Mouse (Mus musculus) olfactory bulb, adult 2 months (tissue): Measurements from ENCODE around the gene Arhgap23. TPM values are rescaled to one million over a fixed set of nuclear protein-coding genes. Genes with fewer than 3 reads are reported as not detected.

Source experiments
- H3K27ac ChIP-seq: fragments of 200-500 bp; 2 replicates; pipeline ENCODE4 v1.5.1; 2012; ENCODE audit warnings: low read depth, low read length; ENCODE audit not compliant: insufficient read depth
- H3K4me1 ChIP-seq: fragments of 200-500 bp; 2 replicates; pipeline ENCODE4 v1.6.1; 2012; ENCODE audit warnings: low read length; ENCODE audit not compliant: control insufficient read depth, insufficient read depth
- H3K4me3 ChIP-seq: fragments of 200-500 bp; 2 replicates; pipeline ENCODE4 v1.5.1; 2012; ENCODE audit warnings: mild to moderate bottlenecking, low read depth, low read length, moderate library complexity; ENCODE audit not compliant: insufficient read depth
- CTCF ChIP-seq: fragments of 200-500 bp; IDR thresholded peaks from 2 replicates; pipeline ENCODE4 v1.5.1; 2012; ENCODE audit warnings: low read depth, mild to moderate bottlenecking, low read length, moderate library complexity; ENCODE audit not compliant: insufficient read depth
- POLR2A ChIP-seq: fragments of 200-500 bp; IDR thresholded peaks from 2 replicates; pipeline ENCODE4 v1.6.1; 2012; ENCODE audit warnings: mild to moderate bottlenecking, low read depth, low read length, moderate library complexity; ENCODE audit not compliant: insufficient read depth
- WGBS: fragments of 180-500 bp; shearing (Covaris S2); methylation state at CpG from one replicate; pipeline ENCODE4 v1.1.7; 2018; 5-methylcytosine and 5-hydroxymethylcytosine counted together
- polyA plus RNA-seq: library from polyadenylated mRNA; stranded (reverse); fragments of >200 nt; gene quantifications from 2 replicates; pipeline ENCODE4 v1.2.4, GENCODE M21; 2012; ENCODE audit warnings: low replicate concordance; ENCODE audit not compliant: missing spikeins, insufficient read depth, insufficient read length

The Arhgap23 gene
- not detected in 2 replicates for polyA plus RNA-seq

DNA sequence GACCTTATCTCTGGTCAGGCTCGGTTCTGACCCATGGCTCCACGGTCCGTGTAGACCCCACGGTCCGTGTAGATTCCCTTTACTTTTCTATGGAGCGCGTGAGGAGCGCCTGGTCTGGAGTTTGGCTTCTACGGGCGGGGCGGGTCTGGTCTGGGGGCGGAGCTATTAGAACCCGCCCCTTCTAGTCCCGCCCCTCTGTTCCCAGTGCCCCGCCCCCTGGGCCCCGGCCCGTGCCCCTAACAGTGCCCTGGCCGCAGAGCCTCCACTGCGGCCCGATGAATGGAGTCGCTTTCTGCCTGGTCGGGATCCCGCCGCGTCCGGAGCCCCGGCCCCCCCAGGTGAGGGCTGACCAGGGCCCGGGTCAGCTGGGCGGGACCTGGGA is at the start of gene Arhgap23:
Arhgap23 (plus strand) TSS at position 204 of the 382 bp plus-strand sequence.
- 6% methylated on average over 29 of the region's 29 CpGs for WGBS
- TF ChIP-seq POLR2A (no peak), CTCF (no peak)

DNA sequence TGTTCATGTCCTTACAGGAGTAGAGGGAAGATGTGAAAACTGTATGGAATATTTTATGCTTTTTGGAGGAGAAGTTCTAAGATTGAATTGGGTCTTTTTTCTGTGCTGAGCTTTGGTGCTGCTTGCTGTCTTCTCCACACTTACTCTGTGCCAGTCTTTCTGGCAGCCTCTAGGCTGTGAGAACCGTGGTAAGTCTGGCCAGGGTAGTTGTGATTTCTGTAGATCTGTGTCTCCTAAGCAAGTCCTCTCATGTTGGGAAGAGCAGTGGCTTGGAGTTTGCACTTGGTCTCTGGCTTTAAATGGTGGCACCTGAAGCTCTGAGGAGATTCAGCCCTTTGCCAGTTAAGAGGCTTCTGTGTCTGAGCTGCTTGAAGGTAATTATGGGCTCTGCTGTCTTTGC is 49.8 kb upstream of the Arhgap23 start:
- TF ChIP-seq CTCF (no peak), POLR2A (no peak)
- Histone ChIP-seq H3K4me3 (no peak overlapping the region), H3K27ac (no peak overlapping the region), H3K4me1 (peaks cover 5% of the 10 kb centered on the region)
- WGBS = 17% methylated on average over 1 of the region's 1 CpGs

More for the DNA sequence above, at the start of gene Arhgap23:
- peak within 1 kb of the TSS; percentile 52 for H3K4me3 ChIP-seq
- H3K27ac ChIP-seq = no peak within 1 kb of the TSS
- peaks cover 29% of the 10 kb centered on the region for H3K4me1 ChIP-seq

DNA sequence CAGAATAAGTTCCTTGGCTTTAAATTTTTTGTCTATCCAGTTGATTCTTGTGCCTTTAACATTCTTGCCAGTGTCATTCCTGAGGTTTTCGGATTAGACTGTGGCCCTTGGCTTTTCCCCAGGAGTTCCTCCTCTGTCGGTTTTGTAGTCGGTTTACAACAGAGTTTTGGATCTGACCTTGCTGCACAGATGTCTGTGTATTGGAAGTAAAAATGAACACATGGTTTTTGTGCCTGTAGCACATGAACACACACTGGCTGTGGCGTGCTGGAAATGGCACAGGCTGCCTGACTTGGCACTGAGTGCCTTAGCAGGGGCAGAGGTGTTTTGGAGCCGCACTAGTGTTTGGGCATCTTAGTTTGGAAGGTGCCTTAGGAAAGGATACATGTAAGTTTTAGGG is 46.8 kb upstream of the Arhgap23 start:
- H3K4me3 ChIP-seq = no peak overlapping the region
- H3K27ac ChIP-seq = no peak overlapping the region
- TF ChIP-seq CTCF (no peak), POLR2A (no peak)
- 54% methylated on average over 5 of the region's 5 CpGs for WGBS
- peaks cover 8% of the 10 kb centered on the region; the same call in 1 of the 2 replicates for H3K4me1 ChIP-seq

DNA sequence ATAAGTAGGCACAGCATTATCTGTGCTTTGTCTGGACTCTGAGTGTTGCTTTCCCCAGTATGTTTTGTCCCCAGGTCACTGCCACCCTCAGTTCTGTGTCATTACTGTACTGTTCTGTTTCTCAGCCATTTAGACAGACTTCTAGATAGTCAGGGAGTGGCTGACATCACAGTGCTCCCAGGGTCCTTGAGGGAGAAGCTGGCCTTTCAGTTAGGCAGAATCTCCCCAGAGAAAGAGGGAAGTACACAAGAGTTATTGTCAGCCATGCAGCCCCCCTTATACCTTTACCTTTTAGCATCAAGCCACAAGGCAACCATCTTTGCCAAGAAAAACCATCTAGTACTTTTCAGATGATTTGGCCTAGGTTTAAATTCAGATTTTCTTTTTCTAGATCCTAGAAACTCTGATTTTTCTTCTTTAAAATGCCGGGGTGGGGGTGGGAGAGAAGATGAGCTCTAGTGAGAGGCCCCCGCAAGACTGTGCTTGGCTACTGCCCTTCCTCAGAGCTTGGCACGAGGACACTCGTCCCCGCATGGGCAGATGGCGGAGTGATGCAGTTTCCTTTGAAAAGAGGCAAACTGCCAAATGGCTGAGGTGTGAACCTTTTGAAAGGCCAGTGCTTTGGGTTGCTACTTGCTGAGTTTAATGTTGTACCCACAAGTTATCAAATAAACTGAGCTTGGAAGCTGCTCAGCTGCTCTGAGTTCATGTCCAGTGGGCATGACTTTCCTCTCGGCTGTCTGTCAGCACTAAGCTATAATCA is 44.8 kb upstream of the Arhgap23 start:
- H3K27ac ChIP-seq = no peak overlapping the region
- TF ChIP-seq POLR2A (no peak), CTCF (no peak)
- 47% methylated on average over 7 of the region's 7 CpGs for WGBS
- peaks cover 8% of the 10 kb centered on the region; the same call in 1 of the 2 replicates for H3K4me1 ChIP-seq
- H3K4me3 ChIP-seq = no peak overlapping the region

DNA sequence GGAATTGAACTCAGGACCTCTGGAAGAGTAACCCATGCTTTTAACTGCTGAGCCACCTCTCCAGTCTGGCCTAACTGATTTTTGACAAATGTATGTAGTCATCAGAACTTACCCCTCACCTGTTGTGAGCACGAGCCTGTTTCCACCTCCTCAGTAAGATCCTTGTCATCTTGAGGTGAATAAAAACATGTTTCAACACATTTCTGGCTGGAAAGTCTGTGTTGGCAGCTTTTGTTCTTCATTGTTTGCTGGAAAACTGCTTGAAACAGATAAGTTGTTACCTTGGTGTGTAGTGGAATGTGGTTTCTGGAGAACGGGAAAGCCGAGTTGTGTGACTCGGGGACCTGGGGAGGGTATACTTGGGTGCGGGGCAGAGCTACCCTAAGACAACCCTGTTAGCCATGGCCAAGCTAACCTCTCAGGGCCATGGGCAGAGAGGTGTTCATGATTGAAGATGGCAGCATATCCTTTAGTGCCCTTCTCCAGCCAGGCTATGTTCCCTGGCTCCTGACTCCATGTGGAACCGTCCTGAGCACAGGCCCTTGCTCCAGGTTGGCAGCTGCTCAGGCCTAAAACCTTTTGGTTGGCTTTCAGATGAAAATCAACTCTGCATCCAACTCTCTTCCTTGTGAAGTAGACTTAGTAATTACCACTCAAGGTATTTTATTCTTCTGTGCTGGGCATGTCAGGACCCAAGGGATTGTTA is 43.0 kb upstream of the Arhgap23 start:
- TF ChIP-seq CTCF = no peak
- Histone ChIP-seq H3K4me1 (peaks cover 11% of the 10 kb centered on the region; the same call in 1 of the 2 replicates), H3K4me3 (no peak overlapping the region), H3K27ac (no peak overlapping the region)
- 77% methylated on average over 6 of the region's 6 CpGs for WGBS

DNA sequence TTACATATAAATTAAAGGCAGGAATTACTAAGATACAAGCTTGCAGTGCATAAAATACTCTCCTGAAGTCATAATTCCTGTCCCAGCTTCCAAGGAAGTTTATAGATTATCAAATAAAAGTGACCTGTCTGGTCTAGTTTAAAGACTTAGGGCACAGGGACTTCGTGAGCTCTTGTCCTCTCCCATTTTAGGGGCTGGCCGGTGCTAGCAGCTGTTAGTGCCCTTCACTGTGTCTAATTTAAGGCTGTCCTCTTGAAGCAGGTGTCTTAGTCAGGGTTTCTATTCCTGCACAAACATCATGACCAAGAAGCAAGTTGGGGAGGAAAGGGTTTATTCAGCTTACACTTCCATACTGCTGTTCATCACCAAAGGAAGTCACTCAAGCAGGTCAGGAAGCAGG is 41.9 kb upstream of the Arhgap23 start:
- no peak for TF ChIP-seq CTCF
- no peak for TF ChIP-seq POLR2A
- no peak overlapping the region for H3K27ac ChIP-seq
- H3K4me3 ChIP-seq = no peak overlapping the region
- 58% methylated on average over 2 of the region's 2 CpGs for WGBS
- H3K4me1 ChIP-seq = peaks cover 8% of the 10 kb centered on the region; the same call in 1 of the 2 replicates

DNA sequence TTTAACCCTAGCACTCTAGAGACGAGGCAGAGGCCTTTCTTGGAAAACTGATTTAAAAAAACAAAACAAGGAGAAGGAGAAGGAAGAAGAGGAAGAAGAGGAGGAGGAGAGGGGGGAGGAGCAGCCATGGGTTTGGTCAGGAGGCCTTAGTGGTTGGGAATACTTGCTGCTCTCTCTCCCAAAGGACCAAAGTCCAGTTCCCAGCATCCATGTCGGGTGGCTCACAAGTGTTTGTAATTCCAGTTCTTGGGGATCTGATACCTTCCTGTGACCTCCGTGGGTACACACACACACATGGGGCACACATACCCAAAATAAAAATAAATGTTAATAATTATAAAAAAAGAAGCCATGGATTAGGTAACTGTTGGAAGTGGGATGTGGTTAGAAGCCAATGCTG is 35.3 kb upstream of the Arhgap23 start:
- TF ChIP-seq CTCF = no peak
- TF ChIP-seq POLR2A = no peak
- Histone ChIP-seq H3K4me1 (0 out of 2 replicates have a peak, but pooled peaks cover 2% of the 10 kb centered on the region), H3K27ac (no peak overlapping the region), H3K4me3 (no peak overlapping the region)
- 79% methylated on average over 3 of the region's 3 CpGs for WGBS

DNA sequence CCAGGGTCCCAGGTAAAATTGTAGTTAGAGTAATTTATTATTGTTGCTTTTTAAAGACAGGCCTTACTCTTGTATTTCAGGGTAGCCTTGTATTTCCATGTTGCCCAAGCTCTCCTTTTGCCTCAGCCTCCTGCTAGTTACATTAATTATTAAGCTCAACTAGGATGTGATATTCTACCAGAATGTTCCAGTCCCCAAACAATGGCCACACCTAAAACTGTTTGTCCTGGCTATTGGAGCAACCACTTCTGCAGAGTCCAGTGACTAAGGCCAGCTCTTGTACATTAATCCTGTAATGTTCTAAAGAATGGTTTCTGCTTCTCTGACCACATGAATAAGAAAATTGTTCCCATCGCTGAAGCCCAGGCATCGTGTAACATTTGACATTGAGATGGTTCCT is 32.3 kb upstream of the Arhgap23 start:
- no peak overlapping the region for H3K4me3 ChIP-seq
- no peak for TF ChIP-seq CTCF
- TF ChIP-seq POLR2A = no peak
- no peak overlapping the region for H3K27ac ChIP-seq
- WGBS = 76% methylated on average over 2 of the region's 2 CpGs
- no peaks in the 10 kb centered on the region for H3K4me1 ChIP-seq

DNA sequence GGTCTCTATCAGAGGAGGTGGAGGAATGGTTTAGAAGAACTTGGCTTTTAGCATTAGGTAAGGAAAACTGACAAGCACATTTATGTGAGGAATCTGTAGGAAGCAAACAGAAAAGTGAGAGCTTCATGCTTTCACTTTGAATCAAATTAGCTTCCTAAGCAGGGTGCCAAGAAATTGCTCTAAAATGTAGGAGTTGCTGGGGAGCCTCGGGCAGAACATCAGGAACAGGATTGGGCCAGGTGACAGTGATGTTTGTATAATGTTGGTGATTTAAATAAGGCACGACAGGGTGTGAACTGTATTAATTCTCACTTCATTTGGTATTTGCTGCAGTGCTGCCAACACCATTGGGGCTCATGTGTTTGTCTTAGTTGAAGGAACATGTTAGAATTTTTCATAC is 31.6 kb upstream of the Arhgap23 start:
- Histone ChIP-seq H3K4me1 (no peaks in the 10 kb centered on the region), H3K27ac (no peak overlapping the region), H3K4me3 (no peak overlapping the region)
- 44% methylated on average over 2 of the region's 2 CpGs for WGBS
- TF ChIP-seq CTCF = no peak
- no peak for TF ChIP-seq POLR2A
